Mouse (Mus musculus): Measurements from ENCODE around the gene Ppp6c.
"Not testable (repeated sequence)": the region's sequence is repeated elsewhere in the genome, so short reads cannot be mapped to it uniquely, and the experiment has no call there.

GRCm38 (mm10) chr2:39246862-39247261, 20.6 kb upstream of the Ppp6c start:
- not testable (repeated sequence) for TF ChIP-seq CTCF, EP300 (IDR thresholded peaks at IDR 0.05)
